ENCODE assay signal across 8 mouse cellular contexts in genomic region chr19:7483512-7483882, GRCm38 (mm10). TPM values are rescaled to one million over a fixed set of nuclear protein-coding genes. Genes with fewer than 3 reads are reported as not detected.
A peak's percentile ranks its signal among the peaks of the same experiment; 100 is the strongest.
DNase-seq lines count a peak whose midpoint lies in the region; ATAC-seq and TF ChIP-seq lines count a peak whose summit lies in the region.

No protein-coding gene starts in this region.

- peak; percentile 49 for ATAC-seq in heart, embryonic 12.5 days (ENCODE audit: insufficient number of reproducible peaks, low FRiP score)
- peak; percentile 59; the same call in 1 of the 2 replicates for ATAC-seq in limb, embryonic 15.5 days (ENCODE audit: insufficient number of reproducible peaks, low FRiP score, low TSS enrichment, low read depth)

- H3K79me2 ChIP-seq in C2C12 (ENCODE audit: control insufficient read depth, insufficient read depth), result peaks cover 43% of the 10 kb centered on the region

- H3K36me3 ChIP-seq in heart, embryonic 12.5 days, result no peaks in the 10 kb centered on the region
- H3K36me3 ChIP-seq in C2C12 (ENCODE audit: control insufficient read depth, insufficient read depth), result peaks cover 3% of the 10 kb centered on the region
- peaks cover 12% of the 10 kb centered on the region for H3K36me3 ChIP-seq in hindbrain, embryonic 10.5 days
- H3K36me3 ChIP-seq in limb, embryonic 15.5 days, result no peaks in the 10 kb centered on the region

- intact Hi-C loops in heart, postnatal 10 days (cut with DNase I), result loop anchor here (5.0 kb wide), 1 partner anchor 41 kb away; no protein-coding TSS in a partner anchor

- H3K27ac ChIP-seq in heart, embryonic 12.5 days (ENCODE audit: poor library complexity, severe bottlenecking), result peak overlapping the region; percentile 100
- peak overlapping the region; percentile 99 for H3K27ac ChIP-seq in hindbrain, embryonic 10.5 days
- H3K27ac ChIP-seq in limb, embryonic 15.5 days, result peak overlapping the region; percentile 99
- peak overlapping the region; percentile 80 for H3K27ac ChIP-seq in olfactory bulb, adult 2 months (ENCODE audit: insufficient read depth, low read depth, low read length)

- H3K9me3 ChIP-seq in heart, embryonic 12.5 days (replicated peaks), result no peaks in the 10 kb centered on the region
- H3K9me3 ChIP-seq in hindbrain, embryonic 10.5 days, result no peaks in the 10 kb centered on the region
- H3K9me3 ChIP-seq in limb, embryonic 15.5 days, result no peaks in the 10 kb centered on the region

- peaks cover 9% of the 10 kb centered on the region for H3K4me1 ChIP-seq in heart, embryonic 12.5 days (replicated peaks)
- H3K4me1 ChIP-seq in hindbrain, embryonic 10.5 days (replicated peaks), result peaks cover 22% of the 10 kb centered on the region
- peaks cover 8% of the 10 kb centered on the region; the same call in 1 of the 2 replicates for H3K4me1 ChIP-seq in limb, embryonic 15.5 days
- H3K4me1 ChIP-seq in olfactory bulb, adult 2 months (ENCODE audit: control insufficient read depth, insufficient read depth, low read length), result peaks cover 2% of the 10 kb centered on the region; the same call in 1 of the 2 replicates

- no peak overlapping the region for H3ac ChIP-seq in C2C12 (ENCODE audit: control insufficient read depth, insufficient read length, low read depth)

- DNase-seq in heart, postnatal 10 days, result no peak
- DNase-seq in brain, embryonic 14.5 days (ENCODE audit: low read depth), result peak; percentile 93
- DNase-seq in hindbrain, embryonic 10.5 days (ENCODE audit: low spot score), result no peak
- no peak for DNase-seq in ovary, postnatal 10 days (ENCODE audit: low spot score)

- no peaks in the 10 kb centered on the region for H3K27me3 ChIP-seq in heart, embryonic 12.5 days (replicated peaks)
- no peaks in the 10 kb centered on the region for H3K27me3 ChIP-seq in C2C12 (ENCODE audit: control insufficient read depth, insufficient read depth, insufficient read length)
- no peaks in the 10 kb centered on the region for H3K27me3 ChIP-seq in hindbrain, embryonic 10.5 days (ENCODE audit: insufficient read depth, poor library complexity, severe bottlenecking)
- no peaks in the 10 kb centered on the region for H3K27me3 ChIP-seq in limb, embryonic 15.5 days

- TF ChIP-seq CTCF in C2C12 (IDR thresholded peaks at IDR 0.05; ENCODE audit: control insufficient read depth, insufficient read depth, insufficient read length), result no peak
- TF ChIP-seq CTCF in brain, embryonic 14.5 days (IDR thresholded peaks at IDR 0.05; ENCODE audit: borderline replicate concordance, extremely low read depth, insufficient read depth, insufficient read length), result peak; percentile 4; the same call in 1 of the 2 replicates
- TF ChIP-seq CTCF in olfactory bulb, adult 2 months (IDR thresholded peaks at IDR 0.05; ENCODE audit: insufficient read depth, low read depth, low read length), result no peak

- 3% methylated on average over 6 of the region's 6 CpGs for WGBS in heart, embryonic 12.5 days
- 4% methylated on average over 6 of the region's 6 CpGs for WGBS in hindbrain, embryonic 10.5 days
- WGBS in limb, embryonic 15.5 days, result 3% methylated on average over 6 of the region's 6 CpGs
- WGBS in olfactory bulb, adult 2 months, result 0% methylated on average over 6 of the region's 6 CpGs

- no peak for TF ChIP-seq POLR2A in brain, embryonic 14.5 days (IDR thresholded peaks at IDR 0.05; ENCODE audit: borderline replicate concordance, extremely low read depth, insufficient read depth, insufficient read length, poor library complexity, severe bottlenecking)
- TF ChIP-seq POLR2A in olfactory bulb, adult 2 months (IDR thresholded peaks at IDR 0.05; ENCODE audit: insufficient read depth, low read depth, low read length), result no peak

- peak overlapping the region; percentile 97 for H3K4me3 ChIP-seq in heart, embryonic 12.5 days
- peak overlapping the region; percentile 30 for H3K4me3 ChIP-seq in C2C12 (ENCODE audit: insufficient read depth, poor library complexity, severe bottlenecking)
- peak overlapping the region; percentile 97 for H3K4me3 ChIP-seq in hindbrain, embryonic 10.5 days
- H3K4me3 ChIP-seq in limb, embryonic 15.5 days, result peak overlapping the region; percentile 99
- H3K4me3 ChIP-seq in olfactory bulb, adult 2 months (ENCODE audit: insufficient read depth, low read depth, low read length), result peak overlapping the region; percentile 24; the same call in 1 of the 2 replicates

- H3K79me3 ChIP-seq in C2C12 (ENCODE audit: low read depth), result peaks cover 37% of the 10 kb centered on the region

- no peak overlapping the region for H3K9ac ChIP-seq in heart, embryonic 12.5 days
- H3K9ac ChIP-seq in limb, embryonic 15.5 days, result no peak overlapping the region

- peak overlapping the region; percentile 89 for H3K4me2 ChIP-seq in heart, embryonic 12.5 days
- H3K4me2 ChIP-seq in limb, embryonic 15.5 days, result peak overlapping the region; percentile 74

TF ChIP-seq in C2C12, 6 proteins besides CTCF, POLR2A, EP300 and RAD21:
- TF ChIP-seq MAX (IDR thresholded peaks at IDR 0.05) (no peak), MYOG (IDR thresholded peaks at IDR 0.05; ENCODE audit: control insufficient read depth, extremely low read depth, insufficient read length) (no peak), MYOD1 (IDR thresholded peaks at IDR 0.05; ENCODE audit: control insufficient read depth, insufficient read length, low read depth) (no peak), CEBPB (IDR thresholded peaks at IDR 0.05; ENCODE audit: low read depth) (peak; percentile 53), USF1 (IDR thresholded peaks at IDR 0.05; ENCODE audit: low read depth) (no peak), FOSL1 (IDR thresholded peaks at IDR 0.05; ENCODE audit: insufficient read depth, low read length, poor library complexity, severe bottlenecking) (no peak)

RNA-seq across cellular contexts. Expression of gene Rtn3, which starts 0.4 kb away (rescaled TPM):
- 158 TPM in 2 replicates for polyA plus RNA-seq in heart, embryonic 12.5 days (2016; fragmentation: Nextera tagmentation; extraction: Ambion mirVana)
- 100 to 1,000 TPM in 1 of 2 experiments, 10 to 100 TPM in 1; 99.1 to 107 TPM for total RNA-seq in heart, postnatal 10 days (2021)
- 71.7 TPM for polyA plus RNA-seq in C2C12 (2012; fragmentation: generic; extraction: Trizol)
- 436 and 508 TPM in 2 replicates for polyA plus RNA-seq in brain, embryonic 14.5 days (2012; rRNA removed)
- polyA plus RNA-seq in hindbrain, embryonic 10.5 days (2016; fragmentation: Nextera tagmentation; extraction: Ambion mirVana), result 256 and 280 TPM in 2 replicates
- polyA plus RNA-seq in limb, embryonic 15.5 days (2015; fragmentation: Nextera tagmentation; extraction: Ambion mirVana), result 122 and 129 TPM in 2 replicates
- polyA plus RNA-seq in olfactory bulb, adult 2 months (2012; ENCODE audit: insufficient read depth, insufficient read length, low replicate concordance, missing spikeins), result 345 and 642 TPM in 2 replicates

RNA-seq across cellular contexts. Expression of gene Atl3, which starts 10.3 kb away (rescaled TPM):
- 10.3 and 11.7 TPM in 2 replicates for polyA plus RNA-seq in heart, embryonic 12.5 days (2016; fragmentation: Nextera tagmentation; extraction: Ambion mirVana)
- total RNA-seq in heart, postnatal 10 days (2021), result 10 to 100 TPM; 33.4 to 34.8 TPM
- 16.0 TPM for polyA plus RNA-seq in C2C12 (2012; fragmentation: generic; extraction: Trizol)
- 13.3 and 16.6 TPM in 2 replicates for polyA plus RNA-seq in brain, embryonic 14.5 days (2012; rRNA removed)
- 4.6 and 7.2 TPM in 2 replicates for polyA plus RNA-seq in hindbrain, embryonic 10.5 days (2016; fragmentation: Nextera tagmentation; extraction: Ambion mirVana)
- polyA plus RNA-seq in limb, embryonic 15.5 days (2015; fragmentation: Nextera tagmentation; extraction: Ambion mirVana), result 14.3 and 16.6 TPM in 2 replicates
- not detected in 2 replicates for polyA plus RNA-seq in olfactory bulb, adult 2 months (2012; ENCODE audit: insufficient read depth, insufficient read length, low replicate concordance, missing spikeins)

Comparison
In these comparisons a context has a peak if more than half of its experiments do, and no peak if none do; other contexts are left out.
1. H3K4me3 ChIP-seq: peak in every context shown above with its lines; median percentile 99 in limb, embryonic 15.5 days; 97 in heart, embryonic 12.5 days; 97 in hindbrain, embryonic 10.5 days; 30 in C2C12; 24 in olfactory bulb, adult 2 months.